Mouse (Mus musculus): ENCODE results near the gene Anxa11.
A peak's percentile ranks its signal among the peaks of the same experiment; 100 is the strongest.
"Not testable (repeated sequence)": the region's sequence is repeated elsewhere in the genome, so short reads cannot be mapped to it uniquely, and the experiment has no call there.

Anxa11 gene

DNA sequence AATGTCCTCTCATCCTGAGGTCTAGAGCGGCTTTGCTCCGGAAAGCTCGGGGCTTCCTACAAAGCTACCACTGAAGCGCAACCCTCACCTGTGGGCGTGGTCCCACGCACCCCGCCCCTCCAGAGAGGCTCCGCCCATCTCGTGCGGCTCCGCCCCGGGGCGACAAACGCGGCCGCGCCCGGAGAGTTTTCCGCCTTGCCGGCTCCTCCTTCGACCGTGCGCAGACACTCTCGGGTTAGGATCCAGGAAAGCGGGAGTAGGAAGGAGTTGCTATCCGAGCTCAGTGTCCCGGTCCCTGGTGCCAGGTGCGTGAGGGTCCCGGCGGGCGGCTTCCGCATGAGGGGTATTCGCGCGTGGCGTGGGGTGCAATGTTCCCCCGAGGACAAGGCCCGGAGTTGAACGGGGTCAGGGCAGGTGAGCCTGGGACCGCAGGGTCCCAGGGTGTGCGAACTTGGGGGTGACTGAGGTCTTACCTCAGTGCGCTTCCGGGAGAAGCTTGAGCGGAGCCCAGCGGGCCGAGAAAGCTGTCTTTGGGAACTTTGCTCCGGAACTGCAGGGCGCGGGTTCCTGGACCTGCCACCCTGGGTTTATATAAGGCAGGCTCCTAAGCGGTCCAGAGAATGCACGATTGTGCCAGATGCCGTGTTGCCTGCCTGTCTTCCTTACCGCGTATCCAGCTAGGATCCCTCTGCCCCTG lies at the start of gene Anxa11:
Anxa11 (plus strand) TSS at position 166 of the 697 bp plus-strand sequence.
- DNase-seq (ENCODE audit: low spot score in 2 of 2) = peak; percentile 26 to 36

- no peak for DNase-seq (ENCODE audit: low spot score in 2 of 2)
Measured at GRCm38 (mm10) chr14:25794331-25794730, 47.6 kb upstream of the Anxa11 start.

GRCm38 (mm10) chr14:25795067-25795466 lies 46.9 kb upstream of the Anxa11 start:
- no peak for DNase-seq (ENCODE audit: low spot score in 2 of 2)

DNA sequence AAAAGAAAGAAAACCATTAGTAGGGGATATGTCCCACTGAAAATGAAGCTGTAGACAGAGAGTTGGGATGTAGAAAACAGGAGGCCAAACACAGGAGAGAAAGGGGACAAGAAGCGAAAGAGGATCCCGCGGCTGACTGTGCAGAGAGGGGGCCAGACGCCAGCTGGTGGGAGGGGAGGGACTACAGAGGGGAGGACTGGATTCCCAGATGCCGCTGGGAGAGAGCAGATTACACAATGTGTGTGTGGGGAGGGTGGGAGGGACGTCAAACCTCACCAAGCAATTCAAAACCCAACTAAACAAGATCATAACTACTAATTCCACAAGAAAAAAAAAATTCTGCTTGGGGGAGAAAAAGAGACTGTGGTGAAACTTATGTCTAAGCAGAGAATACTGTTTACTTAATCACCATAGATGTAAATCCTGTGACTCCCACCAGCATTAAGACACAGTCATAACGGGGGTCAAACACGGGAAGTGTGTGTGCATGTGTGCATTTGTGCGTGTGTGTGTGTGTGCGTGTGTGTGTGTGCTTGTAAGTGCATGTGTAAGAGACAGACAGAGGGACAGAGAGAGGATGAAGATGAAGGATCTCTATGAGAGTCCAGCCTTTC lies 46.3 kb upstream of the Anxa11 start:
- DNase-seq (ENCODE audit: low spot score in 2 of 2) = peak in 1 of 2 experiments; percentile 39

- no peak for DNase-seq (ENCODE audit: low spot score in 2 of 2)
Measured at GRCm38 (mm10) chr14:25796619-25797018, 45.3 kb upstream of the Anxa11 start.

GRCm38 (mm10) chr14:25800166-25800960 lies 41.6 kb upstream of the Anxa11 start:
- DNase-seq (ENCODE audit: low spot score in 2 of 2) = peak; percentile 79 to 87

DNA sequence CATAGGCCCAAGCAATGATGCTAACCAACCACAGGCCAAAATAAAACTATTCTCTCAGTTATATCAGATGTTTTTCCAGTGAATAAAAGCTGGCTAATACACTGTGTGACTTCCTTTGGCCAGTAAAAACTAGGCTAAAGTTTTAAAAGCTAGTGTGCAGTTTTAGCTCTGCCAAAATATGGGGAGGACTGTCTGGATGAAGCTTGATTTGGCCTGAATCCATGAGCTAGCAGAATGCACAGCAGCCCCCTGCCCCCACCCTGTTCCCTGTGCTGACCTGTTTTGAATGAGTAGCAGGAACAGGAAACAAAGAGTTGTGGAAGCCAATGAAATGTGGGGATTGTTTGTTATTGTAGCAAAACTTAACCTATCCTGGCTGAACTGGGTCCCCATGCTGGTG lies 39.4 kb upstream of the Anxa11 start:
- DNase-seq (ENCODE audit: low spot score in 2 of 2) = no peak

GRCm38 (mm10) chr14:25803246-25803809 lies 38.6 kb upstream of the Anxa11 start:
- no peak for DNase-seq (ENCODE audit: low spot score in 2 of 2)

DNA sequence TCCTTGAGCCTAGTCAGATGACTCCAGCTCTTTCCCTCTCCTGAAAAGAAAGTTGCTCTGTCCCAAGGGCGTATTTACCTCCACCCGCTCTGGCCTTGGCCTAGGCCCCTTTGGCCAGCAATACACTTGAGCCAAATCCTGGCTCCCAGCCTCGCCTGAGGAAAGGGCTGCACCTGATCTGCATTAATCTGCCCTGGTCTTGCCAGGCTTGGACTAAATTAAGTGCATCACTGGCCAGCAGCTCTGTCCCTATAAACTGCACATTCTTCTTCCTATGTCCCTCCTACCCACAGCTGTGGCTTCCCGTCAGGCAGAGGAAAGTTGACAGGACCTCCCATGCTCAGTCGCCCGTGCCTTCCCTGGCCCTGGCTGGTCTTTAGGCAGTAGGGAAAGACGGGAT lies 36.1 kb upstream of the Anxa11 start:
- peak in 1 of 2 experiments; percentile 34 for DNase-seq (ENCODE audit: low spot score in 2 of 2)

GRCm38 (mm10) chr14:25806561-25806960 lies 35.4 kb upstream of the Anxa11 start:
- no peak for DNase-seq (ENCODE audit: low spot score in 2 of 2)

DNA sequence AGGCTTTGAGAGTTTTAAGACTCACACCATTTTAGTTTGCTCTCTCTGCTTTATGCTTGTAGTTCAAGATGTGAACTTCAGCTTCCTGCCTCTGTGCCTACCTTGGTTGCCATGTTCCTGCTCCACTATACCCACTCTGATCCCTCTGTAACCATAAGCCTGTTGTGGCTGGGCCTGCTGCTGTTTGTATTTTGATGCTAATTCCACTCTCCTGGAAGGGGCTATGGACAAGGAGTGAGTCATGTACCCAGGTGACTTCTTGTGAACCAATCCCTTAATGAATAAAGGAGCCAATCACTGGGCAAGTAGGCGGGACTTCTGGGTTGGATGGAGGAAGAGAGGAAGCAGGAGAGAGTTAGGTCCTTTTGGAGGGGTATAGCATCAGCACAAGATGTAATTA lies 30.9 kb upstream of the Anxa11 start:
- DNase-seq (ENCODE audit: low spot score in 2 of 2) = not testable (repeated sequence)

DNA sequence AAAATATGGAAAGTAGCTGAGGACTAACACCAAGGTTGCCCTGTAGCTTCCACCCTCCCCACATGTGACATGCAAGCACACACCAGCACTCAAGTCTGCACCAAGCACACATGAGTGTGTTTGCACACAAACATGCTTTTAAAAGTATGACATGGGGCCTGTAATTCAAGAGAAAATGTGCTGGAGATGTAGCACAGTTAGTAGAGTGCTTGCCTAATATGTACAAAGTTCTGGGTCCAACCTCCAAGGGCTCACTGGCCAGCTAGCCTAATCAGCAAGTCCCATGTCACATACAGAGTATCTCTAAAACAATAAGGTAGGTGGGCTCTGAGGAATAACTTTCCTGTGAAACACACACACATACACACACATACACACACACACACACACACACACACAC lies 27.8 kb upstream of the Anxa11 start:
- no peak for DNase-seq (ENCODE audit: low spot score in 2 of 2)

DNA sequence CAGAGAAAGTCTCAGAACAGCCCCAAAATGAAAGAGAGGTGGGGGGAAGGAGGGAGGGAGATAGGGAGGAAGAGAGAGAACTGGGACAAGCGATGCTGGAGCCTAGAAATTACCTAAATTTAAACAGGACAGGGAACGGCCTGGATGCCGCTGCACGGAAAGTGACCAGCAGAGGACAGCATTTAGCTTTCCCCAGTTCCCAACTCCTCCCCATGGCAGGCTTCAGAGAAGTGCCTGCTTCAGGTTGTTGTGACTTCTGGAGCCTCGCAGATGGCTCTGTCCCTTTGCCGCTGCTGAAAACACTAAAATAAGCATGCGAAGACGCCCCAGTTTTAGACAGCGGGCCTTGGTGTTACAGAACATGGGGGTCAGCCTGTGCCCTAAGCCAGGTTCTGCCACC lies 25.5 kb upstream of the Anxa11 start:
- DNase-seq (ENCODE audit: low spot score in 2 of 2) = peak; percentile 46 to 69

GRCm38 (mm10) chr14:25822584-25822983 lies 19.4 kb upstream of the Anxa11 start:
- DNase-seq (ENCODE audit: low spot score in 2 of 2) = no peak

- no peak for DNase-seq (ENCODE audit: low spot score in 2 of 2)
Measured at GRCm38 (mm10) chr14:25824995-25825394, 17.0 kb upstream of the Anxa11 start.

GRCm38 (mm10) chr14:25825880-25826626 lies 15.9 kb upstream of the Anxa11 start:
- no peak for DNase-seq (ENCODE audit: low spot score in 2 of 2)

DNA sequence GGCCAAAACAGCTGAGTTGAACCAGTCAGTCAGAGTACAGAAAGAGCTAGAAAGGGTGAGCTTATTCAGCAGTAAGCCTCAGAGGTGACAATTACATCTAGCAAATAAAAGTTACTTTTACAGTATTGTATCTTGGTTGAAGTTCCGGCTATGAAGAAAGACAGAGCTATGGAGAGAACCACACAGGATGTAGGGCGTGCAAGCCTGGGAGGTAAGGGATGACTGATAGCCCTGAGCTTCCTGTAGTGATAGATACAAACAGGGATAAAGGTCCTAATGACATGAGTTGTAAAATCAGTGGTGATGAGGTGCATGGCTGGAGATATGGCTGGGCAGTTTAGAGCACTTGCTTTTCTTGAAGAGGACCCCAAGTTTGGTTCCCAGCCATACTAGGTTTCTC lies 15.1 kb upstream of the Anxa11 start:
- no peak for DNase-seq (ENCODE audit: low spot score in 2 of 2)

- no peak for DNase-seq (ENCODE audit: low spot score in 2 of 2)
Measured at GRCm38 (mm10) chr14:25831332-25831731, 10.6 kb upstream of the Anxa11 start.

- DNase-seq (ENCODE audit: low spot score in 2 of 2) = peak in 1 of 2 experiments; percentile 52
Measured at GRCm38 (mm10) chr14:25832301-25832700, 9.7 kb upstream of the Anxa11 start.

- DNase-seq (ENCODE audit: low spot score in 2 of 2) = no peak
Measured at GRCm38 (mm10) chr14:25838411-25838810, 3.5 kb upstream of the Anxa11 start.

- DNase-seq (ENCODE audit: low spot score in 2 of 2) = no peak
Measured at GRCm38 (mm10) chr14:25839791-25840190, 2.2 kb upstream of the Anxa11 start.

DNA sequence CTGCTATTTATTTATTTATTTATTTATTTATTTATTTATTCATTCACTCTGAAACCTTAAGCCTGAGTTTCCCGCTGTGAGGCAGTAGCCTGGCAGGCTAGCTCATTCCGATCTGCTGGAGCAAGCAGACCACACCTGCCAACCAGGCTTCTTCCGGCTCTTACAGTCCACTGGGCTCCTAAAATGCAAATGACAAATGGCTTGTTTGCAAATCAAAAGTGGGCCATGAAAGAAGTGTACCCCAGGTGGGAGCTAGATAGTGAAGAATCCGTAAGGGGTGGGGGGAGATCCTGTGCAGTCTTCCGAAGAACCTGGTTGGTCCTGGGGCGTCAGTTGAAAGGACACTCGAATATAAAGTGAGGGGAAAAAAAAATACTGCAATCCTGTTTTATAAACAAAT lies 995 bp upstream of the Anxa11 start:
- no peak for DNase-seq (ENCODE audit: low spot score in 2 of 2)
